ENCODE assay signal across 17 mouse cellular contexts in the genomic region with DNA sequence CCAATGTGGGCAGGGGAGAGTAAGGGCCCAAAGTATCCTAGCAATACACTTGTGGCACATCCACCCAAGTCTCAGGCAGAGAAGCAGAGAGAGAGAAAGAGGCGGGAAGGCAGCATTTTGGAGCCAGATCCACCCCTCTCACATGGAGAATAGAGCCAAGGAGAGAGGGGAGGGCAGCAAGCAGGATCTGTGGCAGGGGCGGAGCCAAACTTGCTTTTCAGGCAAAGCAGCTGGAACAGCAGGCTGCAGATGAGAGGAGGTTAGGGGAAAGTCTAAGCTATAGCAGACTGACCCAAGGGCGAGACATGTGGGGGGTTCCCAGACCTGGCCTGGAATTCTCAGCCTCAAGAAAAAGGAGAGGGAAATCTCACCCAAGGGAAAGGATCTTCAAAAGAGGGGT. TPM values are rescaled to one million over a fixed set of nuclear protein-coding genes. Genes with fewer than 3 reads are reported as not detected.
DNase-seq lines count a peak whose midpoint lies in the region; ATAC-seq and TF ChIP-seq lines count a peak whose summit lies in the region.
"Had no signal": no experiment of that assay in that cellular context is flagged by ENCODE, and none has a peak within 500 bp of the region (broad histone marks: within the 10 kb centered on the region; RNA-seq: fewer than 3 reads in every experiment).

No protein-coding gene starts in this region.

- peak; percentile 85 for DNase-seq in heart, adult 11 months
- no peak for DNase-seq in heart, adult 2 months
- DNase-seq in ZHBTc4 (ENCODE audit: low read depth, low spot score) = peak; percentile 79
- peak; percentile 54 for DNase-seq in fat pad, adult 2 months (ENCODE audit: extremely low read depth, low read depth, low spot score)
- DNase-seq in forebrain, postnatal 0 days = no peak
- DNase-seq in midbrain, embryonic 10.5 days (ENCODE audit: low spot score) = no peak
- no peak for DNase-seq in frontal cortex, postnatal 25 days (ENCODE audit: low spot score in 2 of 2)
- DNase-seq: adrenal gland, postnatal 25 days; cerebellum, adult 9-10 months; liver had no signal

- no peak overlapping the region for H3K9ac ChIP-seq in heart, adult 2 months (ENCODE audit: low read depth, low read length)
- no peak overlapping the region for H3K9ac ChIP-seq in forebrain, postnatal 0 days
- H3K9ac ChIP-seq: liver, embryonic 15.5 days; midbrain, embryonic 13.5 days had no signal

- 0 out of 2 replicates have a peak, but pooled peaks cover 2% of the 10 kb centered on the region for H3K79me2 ChIP-seq in heart, adult 2 months (replicated peaks; ENCODE audit: control insufficient read depth, insufficient read depth, low read length)

- H3K4me3 ChIP-seq in heart, adult 2 months = no peak overlapping the region
- peak overlapping the region; percentile 75 for H3K4me3 ChIP-seq in E14TG2a.4 (replicated peaks; ENCODE audit: low read length)
- no peak overlapping the region for H3K4me3 ChIP-seq in forebrain, postnatal 0 days (ENCODE audit: low read depth, low read length)
- no peak overlapping the region for H3K4me3 ChIP-seq in midbrain, embryonic 10.5 days
- H3K4me3 ChIP-seq: liver, embryonic 15.5 days; midbrain, embryonic 13.5 days had no signal

- no peak overlapping the region for H3K4me2 ChIP-seq in forebrain, postnatal 0 days (ENCODE audit: low read depth)
- H3K4me2 ChIP-seq: heart, embryonic 11.5 days; liver, embryonic 15.5 days; midbrain, embryonic 13.5 days had no signal

- ATAC-seq in forebrain, postnatal 0 days = no peak
- ATAC-seq: hindbrain, postnatal 0 days; intestine, embryonic 16.5 days; lung, postnatal 0 days; midbrain, embryonic 13.5 days had no signal

- no peaks in the 10 kb centered on the region for H3K27me3 ChIP-seq in heart, adult 2 months (ENCODE audit: control insufficient read depth, insufficient read depth, low read length)
- no peaks in the 10 kb centered on the region for H3K27me3 ChIP-seq in E14TG2a.4 (ENCODE audit: insufficient read depth, low read length)
- no peaks in the 10 kb centered on the region for H3K27me3 ChIP-seq in forebrain, postnatal 0 days (ENCODE audit: insufficient read depth, low read length)
- no peaks in the 10 kb centered on the region for H3K27me3 ChIP-seq in midbrain, embryonic 10.5 days (ENCODE audit: low read depth, poor library complexity, severe bottlenecking)
- H3K27me3 ChIP-seq: liver, embryonic 15.5 days; midbrain, embryonic 13.5 days had no signal

- no peak for TF ChIP-seq EP300 in heart, adult 2 months (IDR thresholded peaks at IDR 0.05; ENCODE audit: insufficient read depth, low read depth, low read length)

- no peaks in the 10 kb centered on the region; the same call in 1 of the 2 replicates for H3K36me3 ChIP-seq in heart, adult 2 months (ENCODE audit: control insufficient read depth, insufficient read depth, low read length)
- H3K36me3 ChIP-seq in E14TG2a.4 (ENCODE audit: insufficient read depth, low read length) = no peaks in the 10 kb centered on the region
- H3K36me3 ChIP-seq in forebrain, postnatal 0 days (ENCODE audit: insufficient read depth) = no peaks in the 10 kb centered on the region
- H3K36me3 ChIP-seq in midbrain, embryonic 10.5 days = peaks cover 3% of the 10 kb centered on the region; the same call in 1 of the 2 replicates
- H3K36me3 ChIP-seq: liver, embryonic 15.5 days; midbrain, embryonic 13.5 days had no signal

- no peak for TF ChIP-seq CTCF in heart, adult 2 months (IDR thresholded peaks at IDR 0.05)
- TF ChIP-seq CTCF in E14TG2a.4 (conservative IDR thresholded peaks at IDR 0.05; ENCODE audit: low read length) = no peak
- no peak for TF ChIP-seq CTCF in forebrain, postnatal 0 days (IDR thresholded peaks at IDR 0.05; ENCODE audit: low read depth)

- whole genome bisulfite sequencing in heart, adult 2 months = 89% methylated on average over 3 of the region's 3 CpGs
- WGBS in forebrain, postnatal 0 days = 54% methylated on average over 3 of the region's 3 CpGs
- WGBS in midbrain, embryonic 10.5 days = 48% methylated on average over 3 of the region's 3 CpGs

- no peak for TF ChIP-seq POLR2A in heart, adult 2 months (IDR thresholded peaks at IDR 0.05; ENCODE audit: insufficient read depth, low read depth, low read length)

- intact Hi-C loops in heart, adult 2 months (cut with DNase I) = no loop called here

- no peaks in the 10 kb centered on the region for H3K9me3 ChIP-seq in E14TG2a.4 (ENCODE audit: low read length)
- no peaks in the 10 kb centered on the region for H3K9me3 ChIP-seq in forebrain, postnatal 0 days (ENCODE audit: low read length)
- H3K9me3 ChIP-seq in midbrain, embryonic 10.5 days (replicated peaks) = no peaks in the 10 kb centered on the region
- H3K9me3 ChIP-seq: liver, embryonic 15.5 days; midbrain, embryonic 13.5 days had no signal

- no peak overlapping the region for H3K27ac ChIP-seq in heart, adult 2 months
- H3K27ac ChIP-seq in forebrain, postnatal 0 days (ENCODE audit: low read depth, low read length) = no peak overlapping the region
- no peak overlapping the region for H3K27ac ChIP-seq in midbrain, embryonic 10.5 days (replicated peaks)
- H3K27ac ChIP-seq: hindbrain, postnatal 0 days; liver, embryonic 15.5 days; midbrain, embryonic 13.5 days had no signal

- H3K4me1 ChIP-seq in heart, adult 2 months (ENCODE audit: control insufficient read depth, insufficient read depth, low read length) = peaks cover 4% of the 10 kb centered on the region
- peaks cover 43% of the 10 kb centered on the region for H3K4me1 ChIP-seq in E14TG2a.4 (replicated peaks; ENCODE audit: low read depth, low read length)
- peaks cover 9% of the 10 kb centered on the region for H3K4me1 ChIP-seq in forebrain, postnatal 0 days (ENCODE audit: insufficient read depth)
- peaks cover 32% of the 10 kb centered on the region for H3K4me1 ChIP-seq in midbrain, embryonic 10.5 days

RNA-seq across cellular contexts. Expression of a gene that starts 2.3 kb away (rescaled TPM):
- 10 to 100 TPM; 15.2 to 15.4 TPM for total RNA-seq in heart, adult 2 months (2021)
- polyA plus RNA-seq in heart, adult 2 months (2012; rRNA removed) = 6.5 and 10.7 TPM in 2 replicates
- 27.7 and 37.5 TPM in 2 replicates for total RNA-seq in forebrain, postnatal 0 days (2014; rRNA removed)
- polyA plus RNA-seq in forebrain, postnatal 0 days (2015; fragmentation: Nextera tagmentation; extraction: Ambion mirVana) = 44.6 and 50.3 TPM in 2 replicates
- polyA plus RNA-seq in midbrain, embryonic 10.5 days (2016; fragmentation: Nextera tagmentation; extraction: Ambion mirVana) = 55.8 and 61.0 TPM in 2 replicates

Comparison
In these comparisons a context has a peak if more than half of its experiments do, and no peak if none do; other contexts are left out.
1. DNase-seq: peak in heart, adult 11 months (single experiment), ZHBTc4 (single experiment) and fat pad, adult 2 months (single experiment); none in heart, adult 2 months (0 of 2), forebrain, postnatal 0 days (single experiment), midbrain, embryonic 10.5 days (single experiment) and frontal cortex, postnatal 25 days (0 of 2).